Mouse (Mus musculus) erythroid progenitor cell, adult 5-6 weeks (primary cell): ENCODE data around the gene Olfm2. TPM values are rescaled to one million over a fixed set of nuclear protein-coding genes. Genes with fewer than 3 reads are reported as not detected.
"Not testable (repeated sequence)": the region's sequence is repeated elsewhere in the genome, so short reads cannot be mapped to it uniquely, and the experiment has no call there.

ENCODE experiments used
- ATAC-seq: replicated peaks from 2 replicates; pipeline ENCODE4 v1.8.0; 2016; ENCODE audit warnings: moderate number of reproducible peaks, mild to moderate bottlenecking, moderate TSS enrichment, inconsistent platforms; ENCODE audit not compliant: poor library complexity, low FRiP score, severe bottlenecking
- total RNA-seq, 2 experiments: library from RNA; stranded (forward) in 1 of 2; stranded (reverse) in 1 of 2; fragments of 150-400 nt in 1 of 2; fragments of 186-747, 209-891 nt in 1 of 2; gene quantifications; 2 replicates each; pipeline versions ENCODE4 v1.2.3 to v1.2.4; 2015 to 2017; ENCODE audit warnings: low replicate concordance in 2 of 2

Gene Olfm2
- total RNA-seq, 2 experiments from 2014 or later: not detected

- no peak for ATAC-seq
These were observed 40.7 kb downstream of the Olfm2 start for GRCm38 (mm10) chr9:20705420-20705819.

GRCm38 (mm10) chr9:20703832-20704380 lies 42.2 kb downstream of the Olfm2 start:
- ATAC-seq: no peak

- ATAC-seq: no peak
These were observed 48.7 kb downstream of the Olfm2 start for GRCm38 (mm10) chr9:20697466-20697865.

- no peak for ATAC-seq
These were observed 49.9 kb downstream of the Olfm2 start for GRCm38 (mm10) chr9:20696107-20696712.

- ATAC-seq: no peak
These were observed 51.4 kb downstream of the Olfm2 start for GRCm38 (mm10) chr9:20694721-20695235.

GRCm38 (mm10) chr9:20692863-20693262 lies 53.3 kb downstream of the Olfm2 start:
- no peak for ATAC-seq

GRCm38 (mm10) chr9:20690449-20690848 lies 55.7 kb downstream of the Olfm2 start:
- not testable (repeated sequence) for ATAC-seq

GRCm38 (mm10) chr9:20689913-20690312 lies 56.2 kb downstream of the Olfm2 start:
- no peak for ATAC-seq

GRCm38 (mm10) chr9:20689403-20689802 lies 56.7 kb downstream of the Olfm2 start:
- ATAC-seq: no peak

- no peak for ATAC-seq
These were observed 60.9 kb downstream of the Olfm2 start for GRCm38 (mm10) chr9:20685081-20685861.

- no peak for ATAC-seq
These were observed 63.8 kb downstream of the Olfm2 start for GRCm38 (mm10) chr9:20682389-20682722.

- no peak for ATAC-seq
These were observed 64.4 kb downstream of the Olfm2 start for GRCm38 (mm10) chr9:20681546-20682388.

- no peak for ATAC-seq
These were observed 65.7 kb downstream of the Olfm2 start for GRCm38 (mm10) chr9:20680378-20680958.

GRCm38 (mm10) chr9:20677892-20678291 lies 68.3 kb downstream of the Olfm2 start:
- ATAC-seq: no peak

- ATAC-seq: no peak
These were observed 74.1 kb downstream of the Olfm2 start for GRCm38 (mm10) chr9:20672047-20672446.

GRCm38 (mm10) chr9:20668065-20668464 lies 78.1 kb downstream of the Olfm2 start:
- ATAC-seq: no peak

GRCm38 (mm10) chr9:20666510-20667034 lies 79.6 kb downstream of the Olfm2 start:
- ATAC-seq: no peak

GRCm38 (mm10) chr9:20665925-20666324 lies 80.2 kb downstream of the Olfm2 start:
- ATAC-seq: no peak

GRCm38 (mm10) chr9:20664982-20665637 lies 81.0 kb downstream of the Olfm2 start:
- ATAC-seq: no peak
